In genomic region chr1:72944805-72945749, GRCm38 (mm10) we compare ENCODE assay signal across 8 mouse cellular contexts.
DNase-seq lines count a peak whose midpoint lies in the region; ATAC-seq lines count a peak whose summit lies in the region.

No protein-coding gene starts in this region.

- H3K9me3 ChIP-seq in forebrain, embryonic 14.5 days (replicated peaks; ENCODE audit: control insufficient read depth, low read length), result no peaks in the 10 kb centered on the region
- no peaks in the 10 kb centered on the region for H3K9me3 ChIP-seq in limb, embryonic 11.5 days (ENCODE audit: control insufficient read depth, low read length)
- no peaks in the 10 kb centered on the region for H3K9me3 ChIP-seq in neural tube, embryonic 11.5 days (ENCODE audit: control insufficient read depth, low read length)

- H3K36me3 ChIP-seq in forebrain, embryonic 14.5 days (ENCODE audit: control insufficient read depth, insufficient read depth, low read length), result no peaks in the 10 kb centered on the region
- no peaks in the 10 kb centered on the region for H3K36me3 ChIP-seq in limb, embryonic 11.5 days (ENCODE audit: control insufficient read depth, insufficient read depth, low read length)
- H3K36me3 ChIP-seq in neural tube, embryonic 11.5 days (ENCODE audit: control insufficient read depth, insufficient read depth, low read length), result no peaks in the 10 kb centered on the region

- no peaks in the 10 kb centered on the region for H3K27me3 ChIP-seq in forebrain, embryonic 14.5 days (replicated peaks; ENCODE audit: control insufficient read depth, insufficient read depth, low read length)
- no peaks in the 10 kb centered on the region for H3K27me3 ChIP-seq in limb, embryonic 11.5 days (ENCODE audit: control insufficient read depth, insufficient read depth, low read length)
- no peaks in the 10 kb centered on the region for H3K27me3 ChIP-seq in neural tube, embryonic 11.5 days (ENCODE audit: control insufficient read depth, insufficient read depth, low read length)

- no peak overlapping the region for H3K9ac ChIP-seq in forebrain, embryonic 14.5 days (ENCODE audit: low read length)
- peak overlapping the region; percentile 14; the same call in 1 of the 2 replicates for H3K9ac ChIP-seq in limb, embryonic 11.5 days (ENCODE audit: low read length)
- peak overlapping the region; percentile 23; the same call in 1 of the 2 replicates for H3K9ac ChIP-seq in neural tube, embryonic 11.5 days (ENCODE audit: low read length)

- H3K4me1 ChIP-seq in forebrain, embryonic 14.5 days (ENCODE audit: control insufficient read depth, insufficient read depth, low read length), result peaks cover 5% of the 10 kb centered on the region
- peaks cover 10% of the 10 kb centered on the region for H3K4me1 ChIP-seq in limb, embryonic 11.5 days (ENCODE audit: control insufficient read depth, insufficient read depth, low read length)
- H3K4me1 ChIP-seq in neural tube, embryonic 11.5 days (ENCODE audit: control insufficient read depth, insufficient read depth, low read length), result peaks cover 11% of the 10 kb centered on the region

- H3K4me2 ChIP-seq in forebrain, embryonic 14.5 days (ENCODE audit: low read length), result peak overlapping the region; percentile 38
- peak overlapping the region; percentile 34 for H3K4me2 ChIP-seq in limb, embryonic 11.5 days (ENCODE audit: low read depth, severe bottlenecking)
- peak overlapping the region; percentile 27 for H3K4me2 ChIP-seq in neural tube, embryonic 11.5 days (ENCODE audit: low read depth)

- H3K27ac ChIP-seq in forebrain, embryonic 14.5 days (ENCODE audit: low read depth, low read length), result no peak overlapping the region
- H3K27ac ChIP-seq in limb, embryonic 11.5 days (replicated peaks; ENCODE audit: low read depth, low read length), result no peak overlapping the region; the same call in 1 of the 2 replicates
- no peak overlapping the region for H3K27ac ChIP-seq in neural tube, embryonic 11.5 days (ENCODE audit: low read depth, low read length)

- no peak overlapping the region for H3K4me3 ChIP-seq in forebrain, embryonic 14.5 days (ENCODE audit: low read depth, low read length)
- H3K4me3 ChIP-seq in limb, embryonic 11.5 days (ENCODE audit: low read depth, low read length), result peak overlapping the region; percentile 0; the same call in 1 of the 2 replicates
- no peak overlapping the region for H3K4me3 ChIP-seq in neural tube, embryonic 11.5 days (ENCODE audit: low read depth, low read length)

- WGBS in forebrain, embryonic 14.5 days, result 7% methylated on average over 21 of the region's 21 CpGs
- WGBS in limb, embryonic 11.5 days, result 10% methylated on average over 21 of the region's 21 CpGs
- WGBS in neural tube, embryonic 11.5 days, result 7% methylated on average over 21 of the region's 21 CpGs

- peak; percentile 32; the same call in 1 of the 2 replicates for ATAC-seq in forebrain, embryonic 14.5 days
- ATAC-seq in limb, embryonic 11.5 days (ENCODE audit: insufficient number of reproducible peaks, low FRiP score, low TSS enrichment, low read depth), result peak; percentile 66
- ATAC-seq in neural tube, embryonic 11.5 days (ENCODE audit: insufficient read depth, low FRiP score, low TSS enrichment), result no peak

- peak; percentile 91 for DNase-seq in heart, adult 11 months
- DNase-seq in heart, adult 18-20 months, result no peak
- DNase-seq in forebrain, embryonic 14.5 days (ENCODE audit: low spot score), result no peak
- peak; percentile 60 for DNase-seq in limb, embryonic 11.5 days (ENCODE audit: low spot score)
- DNase-seq in neural tube, embryonic 11.5 days (ENCODE audit: low spot score), result peak; percentile 37
- DNase-seq in spleen, adult 12 weeks (ENCODE audit: low spot score), result no peak
- no peak for DNase-seq in gastrocnemius, postnatal 4 days (ENCODE audit: low spot score in 2 of 2)
- DNase-seq in adrenal gland, adult (ENCODE audit: inconsistent age in 2 of 2, low spot score in 1 of 2), result no peak

Comparison
In these comparisons a context has a peak if more than half of its experiments do, and no peak if none do; other contexts are left out.
1. DNase-seq: peak in heart, adult 11 months (single experiment), limb, embryonic 11.5 days (single experiment) and neural tube, embryonic 11.5 days (single experiment); none in heart, adult 18-20 months (0 of 2), forebrain, embryonic 14.5 days (single experiment), spleen, adult 12 weeks (single experiment), gastrocnemius, postnatal 4 days (0 of 2) and adrenal gland, adult (0 of 2).
2. Peak in every context shown above with its lines, with median percentiles within 50 percentile points of each other: H3K4me2 ChIP-seq.